Mouse (Mus musculus) limb, embryonic 15.5 days (tissue): ENCODE results near the gene Zfp57. TPM values are rescaled to one million over a fixed set of nuclear protein-coding genes. Genes with fewer than 3 reads are reported as not detected.

Experiments used
- ATAC-seq: fragments of 200-750 bp; cut with Nextera tagmentation; 2 replicates; pipeline ENCODE4 v1.8.0; 2017; ENCODE audit warnings: low read depth, moderate TSS enrichment; ENCODE audit not compliant: insufficient number of reproducible peaks, low FRiP score, low TSS enrichment
- H3K27ac ChIP-seq: fragments of 300-500 bp; sonication (generic); 2 replicates; pipeline ENCODE4 v1.5.1; 2015; ENCODE audit warnings: moderate library complexity, mild to moderate bottlenecking, inconsistent platforms
- H3K27me3 ChIP-seq: fragments of 300-500 bp; sonication (generic); 2 replicates; pipeline ENCODE4 v1.6.1; 2015; ENCODE audit warnings: inconsistent platforms
- H3K36me3 ChIP-seq: fragments of 300-500 bp; sonication (generic); 2 replicates; pipeline ENCODE4 v1.6.1; 2015; ENCODE audit warnings: inconsistent platforms
- H3K4me1 ChIP-seq: fragments of 300-500 bp; sonication (generic); 2 replicates; pipeline ENCODE4 v1.6.1; 2015; ENCODE audit warnings: inconsistent platforms
- H3K4me2 ChIP-seq: fragments of 300-500 bp; sonication (generic); 2 replicates; pipeline ENCODE4 v1.6.1; 2015; ENCODE audit warnings: mild to moderate bottlenecking, inconsistent platforms
- H3K4me3 ChIP-seq: fragments of 300-500 bp; sonication (generic); 2 replicates; pipeline ENCODE4 v1.5.1; 2015; ENCODE audit warnings: mild to moderate bottlenecking, inconsistent platforms
- H3K9ac ChIP-seq: fragments of 300-500 bp; sonication (generic); 2 replicates; pipeline ENCODE4 v1.6.1; 2015; ENCODE audit warnings: inconsistent platforms
- H3K9me3 ChIP-seq: fragments of 300-500 bp; sonication (generic); 2 replicates; pipeline ENCODE4 v1.6.1; 2016; ENCODE audit warnings: inconsistent platforms
- WGBS: fragments of 180-500 bp; shearing (Covaris S2); methylation state at CpG from one replicate; pipeline ENCODE4 v1.1.7; 2015; 5-methylcytosine and 5-hydroxymethylcytosine counted together
- polyA plus RNA-seq: library from polyadenylated mRNA; unstranded; fragments of >200 nt; fragmentation: Nextera tagmentation; extraction: Ambion mirVana; gene quantifications from 2 replicates; pipeline ENCODE4 v1.2.1, GENCODE M21; 2015

Gene Zfp57
- polyA plus RNA-seq: 64.4 and 72.9 TPM in 2 replicates

GRCm38 (mm10) chr17:37000863-37001262 is at the start of gene Zfp57:
Gene Zfp57, plus strand, starts transcription at chr17:37001163.
- Histone ChIP-seq H3K27me3 (no peaks in the 10 kb centered on the region), H3K4me3 (peak within 1 kb of the TSS; percentile 75), H3K4me1 (peaks cover 7% of the 10 kb centered on the region), H3K9ac (no peak within 1 kb of the TSS), H3K9me3 (no peaks in the 10 kb centered on the region), H3K36me3 (peaks cover 2% of the 10 kb centered on the region), H3K27ac (no peak within 1 kb of the TSS), H3K4me2 (peak within 1 kb of the TSS; percentile 82)
- 91% methylated on average over 7 of the region's 7 CpGs for WGBS
- no peak for ATAC-seq

GRCm38 (mm10) chr17:36952631-36953030 is 48.3 kb upstream of the Zfp57 start:
- 82% methylated on average over 2 of the region's 2 CpGs for WGBS
- no peak overlapping the region for H3K4me3 ChIP-seq
- H3K27me3 ChIP-seq: no peaks in the 10 kb centered on the region
- H3K9me3 ChIP-seq: no peaks in the 10 kb centered on the region
- H3K4me2 ChIP-seq: no peak overlapping the region
- no peak overlapping the region for H3K9ac ChIP-seq
- H3K4me1 ChIP-seq: peaks cover 13% of the 10 kb centered on the region
- no peak for ATAC-seq
- H3K27ac ChIP-seq: no peak overlapping the region
- H3K36me3 ChIP-seq: peaks cover 37% of the 10 kb centered on the region

GRCm38 (mm10) chr17:36953062-36953461 is 47.9 kb upstream of the Zfp57 start:
- no peak overlapping the region for H3K4me2 ChIP-seq
- no peak for ATAC-seq
- no peaks in the 10 kb centered on the region for H3K27me3 ChIP-seq
- H3K4me3 ChIP-seq: no peak overlapping the region
- peaks cover 14% of the 10 kb centered on the region for H3K4me1 ChIP-seq
- H3K9ac ChIP-seq: no peak overlapping the region
- WGBS: 82% methylated on average over 1 of the region's 1 CpGs
- H3K36me3 ChIP-seq: peaks cover 37% of the 10 kb centered on the region
- no peak overlapping the region for H3K27ac ChIP-seq
- no peaks in the 10 kb centered on the region for H3K9me3 ChIP-seq

GRCm38 (mm10) chr17:36957999-36958743 is 42.8 kb upstream of the Zfp57 start, which contains the start of the genes Znrd1 and Znrd1as:
Gene Znrd1, minus strand, starts transcription at chr17:36958559.
Gene Znrd1as, plus strand, starts transcription at chr17:36958592.
- under 1% methylated on average over 46 of the region's 46 CpGs for WGBS
- Histone ChIP-seq H3K9me3 (no peaks in the 10 kb centered on the region), H3K4me2 (peak within 1 kb of the TSS; percentile 72), H3K4me3 (peak within 1 kb of the TSS; percentile 67), H3K27ac (peak within 1 kb of the TSS; percentile 86), H3K36me3 (peaks cover 20% of the 10 kb centered on the region), H3K4me1 (peaks cover 14% of the 10 kb centered on the region), H3K9ac (peak within 1 kb of the TSS; percentile 73), H3K27me3 (no peaks in the 10 kb centered on the region)
- peak; percentile 95 for ATAC-seq

GRCm38 (mm10) chr17:36958884-36959283 is 42.1 kb upstream of the Zfp57 start:
- Histone ChIP-seq H3K9ac (peak overlapping the region; percentile 73), H3K4me1 (peaks cover 14% of the 10 kb centered on the region), H3K4me2 (peak overlapping the region; percentile 72), H3K4me3 (peak overlapping the region; percentile 67), H3K27me3 (no peaks in the 10 kb centered on the region), H3K9me3 (no peaks in the 10 kb centered on the region), H3K36me3 (peaks cover 20% of the 10 kb centered on the region), H3K27ac (peak overlapping the region; percentile 78)
- ATAC-seq: no peak
- WGBS: 7% methylated on average over 12 of the region's 12 CpGs

- 65% methylated on average over 1 of the region's 1 CpGs for WGBS
- Histone ChIP-seq H3K9me3 (no peaks in the 10 kb centered on the region), H3K27me3 (no peaks in the 10 kb centered on the region)
Observed at GRCm38 (mm10) chr17:36961125-36961524, 39.8 kb upstream of the Zfp57 start.

GRCm38 (mm10) chr17:36966875-36967274 is 34.1 kb upstream of the Zfp57 start:
- Histone ChIP-seq H3K9ac (no peak overlapping the region), H3K9me3 (no peaks in the 10 kb centered on the region), H3K4me3 (no peak overlapping the region), H3K4me2 (no peak overlapping the region), H3K36me3 (no peaks in the 10 kb centered on the region), H3K27ac (no peak overlapping the region), H3K27me3 (no peaks in the 10 kb centered on the region), H3K4me1 (no peaks in the 10 kb centered on the region)
- 73% methylated on average over 1 of the region's 1 CpGs for WGBS
- ATAC-seq: no peak

More at GRCm38 (mm10) chr17:36961125-36961524, 39.8 kb upstream of the Zfp57 start:
- Histone ChIP-seq H3K9ac (no peak overlapping the region), H3K4me1 (peaks cover 14% of the 10 kb centered on the region), H3K36me3 (peaks cover 6% of the 10 kb centered on the region), H3K4me2 (no peak overlapping the region), H3K27ac (no peak overlapping the region), H3K4me3 (no peak overlapping the region)
- ATAC-seq: no peak

GRCm38 (mm10) chr17:36970316-36970890 is 30.6 kb upstream of the Zfp57 start:
- H3K4me3 ChIP-seq: no peak overlapping the region
- no peak overlapping the region for H3K27ac ChIP-seq
- H3K4me2 ChIP-seq: no peak overlapping the region
- H3K4me1 ChIP-seq: no peaks in the 10 kb centered on the region
- H3K36me3 ChIP-seq: no peaks in the 10 kb centered on the region
- ATAC-seq: no peak
- H3K9me3 ChIP-seq: no peaks in the 10 kb centered on the region
- 81% methylated on average over 14 of the region's 14 CpGs for WGBS
- H3K9ac ChIP-seq: no peak overlapping the region
- H3K27me3 ChIP-seq: no peaks in the 10 kb centered on the region

- Histone ChIP-seq H3K4me2 (no peak overlapping the region), H3K27ac (no peak overlapping the region), H3K27me3 (no peaks in the 10 kb centered on the region), H3K9me3 (no peaks in the 10 kb centered on the region), H3K9ac (no peak overlapping the region), H3K36me3 (no peaks in the 10 kb centered on the region), H3K4me3 (no peak overlapping the region), H3K4me1 (no peaks in the 10 kb centered on the region)
- 80% methylated on average over 6 of the region's 6 CpGs for WGBS
- ATAC-seq: no peak
Observed at GRCm38 (mm10) chr17:36971172-36971850, 29.7 kb upstream of the Zfp57 start.

GRCm38 (mm10) chr17:36972791-36973190 is 28.2 kb upstream of the Zfp57 start:
- H3K36me3 ChIP-seq: no peaks in the 10 kb centered on the region
- no peak for ATAC-seq
- H3K4me3 ChIP-seq: no peak overlapping the region
- H3K9me3 ChIP-seq: no peaks in the 10 kb centered on the region
- no peak overlapping the region for H3K27ac ChIP-seq
- H3K4me1 ChIP-seq: no peaks in the 10 kb centered on the region
- 75% methylated on average over 3 of the region's 3 CpGs for WGBS
- H3K9ac ChIP-seq: no peak overlapping the region
- H3K4me2 ChIP-seq: no peak overlapping the region
- H3K27me3 ChIP-seq: no peaks in the 10 kb centered on the region

GRCm38 (mm10) chr17:36973271-36973787 is 27.6 kb upstream of the Zfp57 start:
- H3K36me3 ChIP-seq: no peaks in the 10 kb centered on the region
- no peak overlapping the region for H3K27ac ChIP-seq
- no peaks in the 10 kb centered on the region for H3K4me1 ChIP-seq
- no peak overlapping the region for H3K4me2 ChIP-seq
- H3K27me3 ChIP-seq: no peaks in the 10 kb centered on the region
- H3K9ac ChIP-seq: no peak overlapping the region
- ATAC-seq: no peak
- H3K9me3 ChIP-seq: no peaks in the 10 kb centered on the region
- H3K4me3 ChIP-seq: no peak overlapping the region
- 68% methylated on average over 8 of the region's 8 CpGs for WGBS
